8 mouse cellular contexts compared by ENCODE assay signal in the genomic region with DNA sequence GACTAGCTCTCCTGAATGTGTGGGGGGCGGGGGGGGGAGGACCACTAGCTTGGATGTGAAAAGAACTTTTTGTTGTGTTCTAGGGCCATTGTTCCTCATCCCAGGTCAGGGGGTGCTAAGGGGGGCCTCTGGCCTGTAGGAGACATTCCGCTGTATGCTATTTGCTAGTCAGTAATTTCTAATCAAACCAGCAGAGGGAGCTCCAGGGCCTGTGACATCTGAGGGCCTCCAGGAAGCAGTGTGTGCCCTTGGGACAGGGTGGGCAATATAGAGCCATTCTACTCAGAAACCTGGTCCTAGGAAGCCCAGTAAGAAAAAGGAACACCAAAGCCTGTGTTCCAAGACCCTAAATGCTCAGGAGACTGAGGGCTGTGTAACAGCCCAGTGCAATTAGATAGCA.
A peak's percentile ranks its signal among the peaks of the same experiment; 100 is the strongest.
DNase-seq lines count a peak whose midpoint lies in the region; ATAC-seq and TF ChIP-seq lines count a peak whose summit lies in the region.

No protein-coding gene starts in this region.

- no peaks in the 10 kb centered on the region; the same call in 1 of the 2 replicates for H3K27me3 ChIP-seq in midbrain, embryonic 11.5 days (ENCODE audit: control insufficient read depth, insufficient read depth, low read length)
- no peaks in the 10 kb centered on the region for H3K27me3 ChIP-seq in midbrain, embryonic 16.5 days (ENCODE audit: control insufficient read depth, insufficient read depth, low read depth, low read length)
- H3K27me3 ChIP-seq in neural tube, embryonic 12.5 days (replicated peaks): peaks cover 14% of the 10 kb centered on the region

- peak; percentile 97 for DNase-seq in midbrain, embryonic 11.5 days (ENCODE audit: low spot score, missing footprints)
- peak; percentile 69 for DNase-seq in R1 (ENCODE audit: low read depth, low spot score)
- DNase-seq in cerebellum, postnatal 25 days: peak; percentile 43 to 61
- peak; percentile 36 for DNase-seq in gastrocnemius, postnatal 14 days
- DNase-seq in left cerebral cortex, adult 2 months (ENCODE audit: extremely low spot score in 1 of 2, low spot score in 2 of 2): peak; percentile 22 to 35
- DNase-seq in thymus, postnatal 4 days: peak; percentile 73

- no peak overlapping the region for H3K27ac ChIP-seq in midbrain, embryonic 11.5 days (ENCODE audit: low read depth, low read length)
- no peak overlapping the region for H3K27ac ChIP-seq in midbrain, embryonic 16.5 days (ENCODE audit: low read length)
- H3K27ac ChIP-seq in left cerebral cortex, adult 2 months: no peak overlapping the region
- no peak overlapping the region for H3K27ac ChIP-seq in neural tube, embryonic 12.5 days

- peak; percentile 58; the same call in 1 of the 2 replicates for ATAC-seq in midbrain, embryonic 11.5 days (ENCODE audit: low FRiP score)
- ATAC-seq in midbrain, embryonic 16.5 days: no peak
- peak; percentile 52; the same call in 1 of the 2 replicates for ATAC-seq in neural tube, embryonic 12.5 days (ENCODE audit: low FRiP score, low read depth)

- no peak overlapping the region for H3K4me2 ChIP-seq in midbrain, embryonic 11.5 days
- no peak overlapping the region for H3K4me2 ChIP-seq in midbrain, embryonic 16.5 days (ENCODE audit: low read length)
- H3K4me2 ChIP-seq in neural tube, embryonic 12.5 days (replicated peaks): no peak overlapping the region

- no peak overlapping the region for H3K9ac ChIP-seq in midbrain, embryonic 11.5 days (ENCODE audit: low read length)
- H3K9ac ChIP-seq in midbrain, embryonic 16.5 days (ENCODE audit: low read depth, low read length): no peak overlapping the region
- H3K9ac ChIP-seq in neural tube, embryonic 12.5 days: no peak overlapping the region

- intact Hi-C loops in gastrocnemius, postnatal 14 days (cut with DNase I; ENCODE audit: low total_unique reads): loop anchor here (5.0 kb wide), 2 partner anchors 156 to 226 kb away; no protein-coding TSS in a partner anchor
- intact Hi-C loops in left cerebral cortex, adult 2 months (cut with DNase I): loop anchor here (1.0 to 2.0 kb wide), 3 partner anchors 156 to 225 kb away; no protein-coding TSS in a partner anchor

- H3K4me3 ChIP-seq in midbrain, embryonic 11.5 days (ENCODE audit: low read depth, low read length): no peak overlapping the region
- no peak overlapping the region for H3K4me3 ChIP-seq in midbrain, embryonic 16.5 days (ENCODE audit: low read depth, low read length)
- H3K4me3 ChIP-seq in left cerebral cortex, adult 2 months: no peak overlapping the region
- no peak overlapping the region for H3K4me3 ChIP-seq in neural tube, embryonic 12.5 days

- peaks cover 6% of the 10 kb centered on the region; the same call in 1 of the 2 replicates for H3K4me1 ChIP-seq in midbrain, embryonic 11.5 days (ENCODE audit: control insufficient read depth, insufficient read depth, low read length)
- peaks cover 5% of the 10 kb centered on the region; the same call in 1 of the 2 replicates for H3K4me1 ChIP-seq in midbrain, embryonic 16.5 days (ENCODE audit: control insufficient read depth, insufficient read depth, low read length)
- no peaks in the 10 kb centered on the region for H3K4me1 ChIP-seq in neural tube, embryonic 12.5 days

- 24% methylated on average over 2 of the region's 2 CpGs for WGBS in midbrain, embryonic 11.5 days
- WGBS in midbrain, embryonic 16.5 days: 15% methylated on average over 2 of the region's 2 CpGs
- WGBS in neural tube, embryonic 12.5 days: 26% methylated on average over 2 of the region's 2 CpGs

- no peaks in the 10 kb centered on the region for H3K9me3 ChIP-seq in midbrain, embryonic 11.5 days (ENCODE audit: control insufficient read depth, low read length)
- H3K9me3 ChIP-seq in midbrain, embryonic 16.5 days (replicated peaks; ENCODE audit: control insufficient read depth, low read length, poor library complexity, severe bottlenecking): no peaks in the 10 kb centered on the region
- H3K9me3 ChIP-seq in neural tube, embryonic 12.5 days: no peaks in the 10 kb centered on the region

- H3K36me3 ChIP-seq in midbrain, embryonic 11.5 days (ENCODE audit: control insufficient read depth, insufficient read depth, low read length): no peaks in the 10 kb centered on the region
- H3K36me3 ChIP-seq in midbrain, embryonic 16.5 days (ENCODE audit: control insufficient read depth, insufficient read depth, low read length): no peaks in the 10 kb centered on the region
- H3K36me3 ChIP-seq in neural tube, embryonic 12.5 days: no peaks in the 10 kb centered on the region

- TF ChIP-seq CTCF in left cerebral cortex, adult 2 months (IDR thresholded peaks at IDR 0.05): peak; percentile 80

Comparison
In these comparisons a context has a peak if more than half of its experiments do, and no peak if none do; other contexts are left out.
1. DNase-seq: peak in every context shown above with its lines; median percentile 97 in midbrain, embryonic 11.5 days; 73 in thymus, postnatal 4 days; 69 in R1; 52 in cerebellum, postnatal 25 days; 36 in gastrocnemius, postnatal 14 days; 28 in left cerebral cortex, adult 2 months.